Mouse (Mus musculus) spleen, postnatal 14 days (tissue): ENCODE results near the gene Hdhd3.

ENCODE experiments used
- DNase-seq, 2 experiments: peaks; one replicate each; pipeline ENCODE4 v3.0.0; 2021 to 2022; ENCODE audit warnings: low spot score in 2 of 2

The Hdhd3 gene

GRCm38 (mm10) chr4:62477542-62478244, 25.6 kb downstream of the Hdhd3 start:
- no peak for DNase-seq

GRCm38 (mm10) chr4:62475793-62476192, 27.5 kb downstream of the Hdhd3 start:
- no peak for DNase-seq

GRCm38 (mm10) chr4:62475131-62475530, 28.1 kb downstream of the Hdhd3 start:
- DNase-seq = no peak

- DNase-seq = no peak
Measured at GRCm38 (mm10) chr4:62472071-62472470, 31.2 kb downstream of the Hdhd3 start.

GRCm38 (mm10) chr4:62470598-62471051, 32.6 kb downstream of the Hdhd3 start, which contains the start of gene Wdr31:
Wdr31 (minus strand) TSS chr4:62470896.
- peak; percentile 69 to 79 for DNase-seq

- DNase-seq = no peak
Measured at GRCm38 (mm10) chr4:62468158-62468557, 35.1 kb downstream of the Hdhd3 start.

GRCm38 (mm10) chr4:62463124-62463523, 40.1 kb downstream of the Hdhd3 start:
- DNase-seq = no peak

- no peak for DNase-seq
Measured at GRCm38 (mm10) chr4:62460348-62460747, 42.9 kb downstream of the Hdhd3 start.

GRCm38 (mm10) chr4:62459081-62459480, 44.2 kb downstream of the Hdhd3 start:
- no peak for DNase-seq

GRCm38 (mm10) chr4:62454995-62455394, 48.3 kb downstream of the Hdhd3 start:
- DNase-seq = peak in 1 of 2 experiments; percentile 31
